Mouse (Mus musculus) MEL (cell line): Measurements from ENCODE around the gene Hsdl2.

Source experiments
- CHD2 ChIP-seq: IDR thresholded peaks from 2 replicates; pipeline ENCODE4 v1.6.1; 2011; ENCODE audit warnings: low read length, improper control_type of control experiment
- GATA1 ChIP-seq: IDR thresholded peaks from 2 replicates; pipeline ENCODE4 v1.6.1; 2011; ENCODE audit warnings: low read depth, low read length, improper control_type of control experiment
- TBP ChIP-seq: IDR thresholded peaks from 2 replicates; pipeline ENCODE4 v1.8.0; 2011; ENCODE audit warnings: low read depth, low read length, improper control_type of control experiment

- TF ChIP-seq TBP, result no peak
- no peak for TF ChIP-seq CHD2
- TF ChIP-seq GATA1, result no peak
These were observed 36.7 kb upstream of the Hsdl2 start for GRCm38 (mm10) chr4:59544654-59545053.
